Mouse (Mus musculus): ENCODE measurements around the gene Gm13762. TPM values are rescaled to one million over a fixed set of nuclear protein-coding genes. Genes with fewer than 3 reads are reported as not detected.
"Not testable (repeated sequence)": the region's sequence is repeated elsewhere in the genome, so short reads cannot be mapped to it uniquely, and the experiment has no call there.

The Gm13762 gene
- polyA plus RNA-seq (2014; fragmentation: Nextera tagmentation; extraction: Ambion mirVana): not detected in 2 replicates

DNA sequence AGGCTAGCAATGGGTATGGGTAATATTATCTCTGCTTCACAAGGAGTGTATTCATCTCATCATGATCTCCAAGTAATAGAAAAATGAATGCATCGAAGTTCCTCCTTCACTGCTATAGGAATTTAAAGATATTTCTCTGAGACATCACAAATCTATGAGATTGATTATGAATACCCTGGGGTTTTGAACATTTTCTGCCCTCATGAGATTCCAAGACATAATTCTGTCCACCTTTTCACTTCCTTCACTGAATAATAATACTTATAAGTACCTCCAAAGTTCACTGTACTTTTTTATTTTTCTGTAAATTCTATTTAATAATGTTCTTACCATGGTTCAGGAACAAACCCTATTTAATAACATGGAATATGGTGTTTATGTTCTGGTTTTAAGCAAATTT, at the start of gene Gm13762:
Gene Gm13762 (minus strand): TSS at position 101 of the 400 bp plus-strand sequence.
- no peak within 1 kb of the TSS for H3K4me3 ChIP-seq (ENCODE audit: low read depth, low read length)
- no peaks in the 10 kb centered on the region for H3K9me3 ChIP-seq (ENCODE audit: control insufficient read depth, low read length)
- no peak for ATAC-seq (replicated peaks; ENCODE audit: low FRiP score, low TSS enrichment, low read depth)
- no peaks in the 10 kb centered on the region for H3K4me1 ChIP-seq (replicated peaks; ENCODE audit: control insufficient read depth, insufficient read depth, low read length)
- H3K27ac ChIP-seq (ENCODE audit: low read depth): no peak within 1 kb of the TSS
- no peaks in the 10 kb centered on the region for H3K27me3 ChIP-seq (replicated peaks; ENCODE audit: control insufficient read depth, insufficient read depth, low read length)
- no peak within 1 kb of the TSS for H3K4me2 ChIP-seq (ENCODE audit: low read length)
- no peak within 1 kb of the TSS for H3K9ac ChIP-seq (ENCODE audit: low read length)
- 79% methylated on average over 1 of the region's 1 CpGs for WGBS
- no peak for DNase-seq (ENCODE audit: low spot score)
- H3K36me3 ChIP-seq (ENCODE audit: control insufficient read depth, insufficient read depth, low read length): no peaks in the 10 kb centered on the region

DNA sequence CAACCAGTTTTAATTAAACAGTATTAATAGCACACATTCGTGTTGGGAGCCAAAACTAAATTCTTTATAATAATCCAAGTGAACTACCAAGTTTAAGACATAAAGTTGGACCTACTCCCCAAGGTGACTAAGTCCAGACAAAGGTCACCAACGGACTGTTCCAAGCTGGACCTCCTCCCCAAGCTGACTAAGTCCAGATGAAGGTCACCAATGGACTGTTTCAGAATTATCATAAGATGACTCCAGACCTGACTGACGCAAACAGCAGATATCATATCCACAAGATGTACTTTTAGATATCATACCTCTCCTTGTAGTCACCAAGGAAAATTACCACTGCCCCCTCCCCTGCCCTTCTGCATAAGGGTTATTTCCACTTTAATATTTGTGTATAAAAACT, 41.4 kb upstream of the Gm13762 start:
- not testable (repeated sequence) for H3K9ac ChIP-seq (ENCODE audit: low read length); H3K27ac ChIP-seq (ENCODE audit: low read depth); H3K4me3 ChIP-seq (ENCODE audit: low read depth, low read length); H3K36me3 ChIP-seq (ENCODE audit: control insufficient read depth, insufficient read depth, low read length); H3K4me2 ChIP-seq (ENCODE audit: low read length); DNase-seq (ENCODE audit: low spot score); ATAC-seq (replicated peaks; ENCODE audit: low FRiP score, low TSS enrichment, low read depth); H3K27me3 ChIP-seq (replicated peaks; ENCODE audit: control insufficient read depth, insufficient read depth, low read length); H3K9me3 ChIP-seq (ENCODE audit: control insufficient read depth, low read length); H3K4me1 ChIP-seq (replicated peaks; ENCODE audit: control insufficient read depth, insufficient read depth, low read length)
- 72% methylated on average over 3 of the region's 3 CpGs for WGBS

DNA sequence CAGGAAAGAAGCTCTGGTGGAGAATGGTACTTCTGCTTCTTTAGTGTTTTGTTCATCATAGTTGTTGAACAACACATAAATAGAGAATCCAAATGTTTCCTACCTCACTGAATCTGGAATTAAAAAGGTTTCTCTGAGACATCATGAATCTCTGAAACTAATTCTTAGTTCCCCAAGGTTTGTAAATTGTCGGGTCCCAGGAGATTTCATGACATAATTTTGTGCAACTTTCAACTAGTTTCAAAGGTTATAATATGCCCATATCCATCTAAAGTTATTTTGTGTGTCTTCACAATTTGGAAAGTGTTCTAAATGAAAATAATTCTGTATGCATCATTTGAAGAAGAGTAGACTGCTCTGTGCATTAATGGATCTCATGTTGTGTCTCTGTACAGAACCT, 38.2 kb upstream of the Gm13762 start, which contains the start of gene Olfr1216:
Gene Olfr1216 (minus strand): TSS at position 101 of the 400 bp plus-strand sequence.
- H3K27ac ChIP-seq (ENCODE audit: low read depth): no peak within 1 kb of the TSS
- no peaks in the 10 kb centered on the region for H3K9me3 ChIP-seq (ENCODE audit: control insufficient read depth, low read length)
- 83% methylated on average over 1 of the region's 1 CpGs for WGBS
- H3K9ac ChIP-seq (ENCODE audit: low read length): no peak within 1 kb of the TSS
- no peak within 1 kb of the TSS for H3K4me2 ChIP-seq (ENCODE audit: low read length)
- H3K4me1 ChIP-seq (replicated peaks; ENCODE audit: control insufficient read depth, insufficient read depth, low read length): no peaks in the 10 kb centered on the region
- ATAC-seq (replicated peaks; ENCODE audit: low FRiP score, low TSS enrichment, low read depth) (no peak), DNase-seq (ENCODE audit: low spot score) (no peak)
- H3K36me3 ChIP-seq (ENCODE audit: control insufficient read depth, insufficient read depth, low read length): no peaks in the 10 kb centered on the region
- no peaks in the 10 kb centered on the region for H3K27me3 ChIP-seq (replicated peaks; ENCODE audit: control insufficient read depth, insufficient read depth, low read length)
- no peak within 1 kb of the TSS for H3K4me3 ChIP-seq (ENCODE audit: low read depth, low read length)

DNA sequence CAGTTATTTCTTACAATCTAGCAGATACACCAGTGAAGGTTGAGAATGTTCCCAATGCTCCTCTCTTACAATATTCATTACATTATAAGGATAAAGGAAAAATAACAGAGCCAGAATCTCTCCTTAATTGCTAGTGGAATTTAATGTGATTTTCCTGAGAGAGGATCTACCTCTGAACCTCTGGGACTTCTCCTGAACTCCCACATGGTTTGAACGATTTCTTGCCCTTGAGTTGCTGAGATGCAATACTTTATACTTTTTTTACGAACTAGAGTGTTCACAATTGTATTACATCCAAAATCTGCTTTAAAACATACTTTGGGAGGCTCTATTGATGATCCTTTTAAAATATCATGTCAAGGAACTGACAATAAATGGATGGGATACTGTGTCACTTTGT, 26.8 kb upstream of the Gm13762 start, which contains the start of gene Olfr1215:
Gene Olfr1215 (minus strand): TSS at position 101 of the 400 bp plus-strand sequence.
- H3K27ac ChIP-seq (ENCODE audit: low read depth): no peak within 1 kb of the TSS
- no peak for ATAC-seq (replicated peaks; ENCODE audit: low FRiP score, low TSS enrichment, low read depth)
- H3K9me3 ChIP-seq (ENCODE audit: control insufficient read depth, low read length): no peaks in the 10 kb centered on the region
- no peak within 1 kb of the TSS for H3K4me3 ChIP-seq (ENCODE audit: low read depth, low read length)
- H3K36me3 ChIP-seq (ENCODE audit: control insufficient read depth, insufficient read depth, low read length): no peaks in the 10 kb centered on the region
- H3K4me2 ChIP-seq (ENCODE audit: low read length): no peak within 1 kb of the TSS
- WGBS: 78% methylated on average over 2 of the region's 2 CpGs
- H3K4me1 ChIP-seq (replicated peaks; ENCODE audit: control insufficient read depth, insufficient read depth, low read length): no peaks in the 10 kb centered on the region
- H3K9ac ChIP-seq (ENCODE audit: low read length): no peak within 1 kb of the TSS
- no peak for DNase-seq (ENCODE audit: low spot score)
- no peaks in the 10 kb centered on the region for H3K27me3 ChIP-seq (replicated peaks; ENCODE audit: control insufficient read depth, insufficient read depth, low read length)

DNA sequence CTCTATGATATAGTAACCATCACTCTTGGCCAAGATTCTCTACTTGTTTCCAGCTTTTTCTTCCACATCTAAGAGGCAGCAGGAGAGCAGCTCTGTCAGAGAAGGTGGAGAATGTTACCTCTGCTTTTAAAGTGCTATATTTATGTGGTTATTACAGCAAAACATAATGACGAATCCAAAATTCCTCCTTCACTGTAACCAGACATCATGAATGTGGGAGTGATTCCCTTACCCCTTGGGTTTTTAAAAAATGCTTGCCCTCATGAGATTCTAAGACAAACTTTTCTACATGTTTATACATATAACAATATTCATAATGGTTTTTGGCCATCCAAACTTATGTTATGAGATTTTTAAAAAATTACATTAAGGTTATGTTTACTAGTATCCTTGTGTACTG, 12.5 kb upstream of the Gm13762 start, which contains the start of gene Olfr1214:
Gene Olfr1214 (minus strand): TSS at position 101 of the 400 bp plus-strand sequence.
- H3K27ac ChIP-seq (ENCODE audit: low read depth): no peak within 1 kb of the TSS
- DNase-seq (ENCODE audit: low spot score) (no peak), ATAC-seq (replicated peaks; ENCODE audit: low FRiP score, low TSS enrichment, low read depth) (no peak)

DNA sequence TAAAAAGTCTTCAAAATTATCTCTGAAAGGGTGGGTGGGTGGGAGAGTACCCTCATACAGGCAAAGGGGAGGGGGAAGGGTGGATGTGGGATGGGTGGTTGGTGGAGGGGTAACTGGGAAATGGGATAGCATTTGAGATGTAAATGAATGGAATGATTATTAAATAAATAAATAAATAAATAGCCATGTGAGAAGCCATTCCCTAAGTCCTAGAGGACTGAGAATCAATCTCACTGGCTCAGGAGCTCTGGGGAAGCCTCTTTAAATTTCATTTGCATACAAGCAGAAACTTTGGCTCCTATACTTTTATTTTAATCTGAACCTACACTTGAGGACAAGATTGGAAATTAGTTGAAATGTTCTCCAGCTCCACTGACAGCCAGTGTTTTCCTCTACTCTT, 26.4 kb downstream of the Gm13762 start, which contains the start of gene Olfr1212:
Gene Olfr1212 (plus strand): TSS at position 301 of the 400 bp plus-strand sequence.
- Histone ChIP-seq H3K4me3 (ENCODE audit: low read depth, low read length) (no peak within 1 kb of the TSS), H3K9ac (ENCODE audit: low read length) (no peak within 1 kb of the TSS), H3K4me1 (replicated peaks; ENCODE audit: control insufficient read depth, insufficient read depth, low read length) (no peaks in the 10 kb centered on the region), H3K36me3 (ENCODE audit: control insufficient read depth, insufficient read depth, low read length) (no peaks in the 10 kb centered on the region), H3K9me3 (ENCODE audit: control insufficient read depth, low read length) (no peaks in the 10 kb centered on the region), H3K4me2 (ENCODE audit: low read length) (no peak within 1 kb of the TSS), H3K27ac (ENCODE audit: low read depth) (no peak within 1 kb of the TSS), H3K27me3 (replicated peaks; ENCODE audit: control insufficient read depth, insufficient read depth, low read length) (no peaks in the 10 kb centered on the region)
- no peak for DNase-seq (ENCODE audit: low spot score)
- ATAC-seq (replicated peaks; ENCODE audit: low FRiP score, low TSS enrichment, low read depth): no peak

More for the DNA sequence above, 12.5 kb upstream of the Gm13762 start, which contains the start of gene Olfr1214:
- Histone ChIP-seq H3K9me3 (ENCODE audit: control insufficient read depth, low read length) (no peaks in the 10 kb centered on the region), H3K4me2 (ENCODE audit: low read length) (no peak within 1 kb of the TSS), H3K9ac (ENCODE audit: low read length) (no peak within 1 kb of the TSS), H3K4me3 (ENCODE audit: low read depth, low read length) (no peak within 1 kb of the TSS), H3K27me3 (replicated peaks; ENCODE audit: control insufficient read depth, insufficient read depth, low read length) (no peaks in the 10 kb centered on the region), H3K4me1 (replicated peaks; ENCODE audit: control insufficient read depth, insufficient read depth, low read length) (no peaks in the 10 kb centered on the region), H3K36me3 (ENCODE audit: control insufficient read depth, insufficient read depth, low read length) (no peaks in the 10 kb centered on the region)
- 84% methylated on average over 1 of the region's 1 CpGs for whole genome bisulfite sequencing

DNA sequence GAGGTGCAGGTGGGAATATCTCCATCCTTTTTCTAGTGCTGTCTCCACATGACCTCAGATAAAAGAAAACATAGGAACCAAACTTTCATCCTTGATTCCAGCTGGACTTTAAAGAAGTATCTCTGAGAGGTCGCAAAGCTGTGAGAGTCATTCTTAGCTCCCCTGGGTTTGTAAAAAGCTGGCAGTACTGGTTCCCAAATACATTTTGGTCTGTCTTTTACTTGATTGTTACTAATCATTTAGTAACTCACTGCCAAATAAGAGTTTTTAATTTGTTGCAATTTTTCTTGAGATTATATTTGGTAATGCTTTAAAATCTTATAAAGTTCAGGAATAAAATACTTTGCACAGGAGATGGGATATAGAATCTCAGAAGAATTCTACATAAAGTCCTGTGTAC, 42.1 kb downstream of the Gm13762 start, which contains the start of gene Olfr1211:
Gene Olfr1211 (minus strand): TSS at position 101 of the 400 bp plus-strand sequence.
- Histone ChIP-seq H3K36me3 (ENCODE audit: control insufficient read depth, insufficient read depth, low read length) (no peaks in the 10 kb centered on the region), H3K4me1 (replicated peaks; ENCODE audit: control insufficient read depth, insufficient read depth, low read length) (no peaks in the 10 kb centered on the region), H3K27ac (ENCODE audit: low read depth) (no peak within 1 kb of the TSS), H3K4me3 (ENCODE audit: low read depth, low read length) (no peak within 1 kb of the TSS), H3K9ac (ENCODE audit: low read length) (no peak within 1 kb of the TSS), H3K4me2 (ENCODE audit: low read length) (no peak within 1 kb of the TSS), H3K27me3 (replicated peaks; ENCODE audit: control insufficient read depth, insufficient read depth, low read length) (no peaks in the 10 kb centered on the region), H3K9me3 (ENCODE audit: control insufficient read depth, low read length) (no peaks in the 10 kb centered on the region)
- ATAC-seq (replicated peaks; ENCODE audit: low FRiP score, low TSS enrichment, low read depth) (no peak), DNase-seq (ENCODE audit: low spot score) (no peak)
- WGBS: 90% methylated on average over 1 of the region's 1 CpGs

Other genes with a start within 250 kb of the Gm13762 start
- not detected in 2 replicates for gene Olfr1197, start 247.9 kb downstream of the Gm13762 start, polyA plus RNA-seq (2014; fragmentation: Nextera tagmentation; extraction: Ambion mirVana)
- not detected in 2 replicates for gene Olfr1198, start 228.9 kb downstream of the Gm13762 start, polyA plus RNA-seq (2014; fragmentation: Nextera tagmentation; extraction: Ambion mirVana)
- gene Olfr1199, start 219.8 kb downstream of the Gm13762 start, polyA plus RNA-seq (2014; fragmentation: Nextera tagmentation; extraction: Ambion mirVana): not detected in 2 replicates
- gene Olfr1200, start 209.8 kb downstream of the Gm13762 start, polyA plus RNA-seq (2014; fragmentation: Nextera tagmentation; extraction: Ambion mirVana): not detected in 2 replicates
- gene Olfr1201, start 187.2 kb downstream of the Gm13762 start, polyA plus RNA-seq (2014; fragmentation: Nextera tagmentation; extraction: Ambion mirVana): not detected in 2 replicates
- not detected in 2 replicates for gene Olfr1202, start 165.8 kb downstream of the Gm13762 start, polyA plus RNA-seq (2014; fragmentation: Nextera tagmentation; extraction: Ambion mirVana)
- not detected in 2 replicates for gene Olfr1205, start 150.5 kb downstream of the Gm13762 start, polyA plus RNA-seq (2014; fragmentation: Nextera tagmentation; extraction: Ambion mirVana)
- gene Olfr1204, start 131.0 kb downstream of the Gm13762 start, polyA plus RNA-seq (2014; fragmentation: Nextera tagmentation; extraction: Ambion mirVana): not detected in 2 replicates
- not detected in 2 replicates for gene Olfr1206, start 117.0 kb downstream of the Gm13762 start, polyA plus RNA-seq (2014; fragmentation: Nextera tagmentation; extraction: Ambion mirVana)
- gene Olfr1208, start 78.0 kb downstream of the Gm13762 start, polyA plus RNA-seq (2014; fragmentation: Nextera tagmentation; extraction: Ambion mirVana): not detected in 2 replicates
- gene Olfr1209, start 65.1 kb downstream of the Gm13762 start, polyA plus RNA-seq (2014; fragmentation: Nextera tagmentation; extraction: Ambion mirVana): not detected in 2 replicates
- not detected in 2 replicates for gene Olfr1211, start 42.2 kb downstream of the Gm13762 start, polyA plus RNA-seq (2014; fragmentation: Nextera tagmentation; extraction: Ambion mirVana)
- not detected in 2 replicates for gene Olfr1212, start 26.3 kb downstream of the Gm13762 start, polyA plus RNA-seq (2014; fragmentation: Nextera tagmentation; extraction: Ambion mirVana)
- gene Olfr1214, start 12.4 kb upstream of the Gm13762 start, polyA plus RNA-seq (2014; fragmentation: Nextera tagmentation; extraction: Ambion mirVana): not detected in 2 replicates
- gene Olfr1215, start 26.7 kb upstream of the Gm13762 start, polyA plus RNA-seq (2014; fragmentation: Nextera tagmentation; extraction: Ambion mirVana): not detected in 2 replicates
- gene Olfr1216, start 38.1 kb upstream of the Gm13762 start, polyA plus RNA-seq (2014; fragmentation: Nextera tagmentation; extraction: Ambion mirVana): not detected in 2 replicates
- not detected in 2 replicates for gene Olfr1217, start 51.8 kb upstream of the Gm13762 start, polyA plus RNA-seq (2014; fragmentation: Nextera tagmentation; extraction: Ambion mirVana)
- gene Olfr1218, start 80.9 kb upstream of the Gm13762 start, polyA plus RNA-seq (2014; fragmentation: Nextera tagmentation; extraction: Ambion mirVana): not detected in 2 replicates
- gene Olfr1219, start 103.2 kb upstream of the Gm13762 start, polyA plus RNA-seq (2014; fragmentation: Nextera tagmentation; extraction: Ambion mirVana): not detected in 2 replicates
- not detected in 2 replicates for gene Olfr1220, start 126.6 kb upstream of the Gm13762 start, polyA plus RNA-seq (2014; fragmentation: Nextera tagmentation; extraction: Ambion mirVana)
- not detected in 2 replicates for gene Olfr1221, start 137.0 kb upstream of the Gm13762 start, polyA plus RNA-seq (2014; fragmentation: Nextera tagmentation; extraction: Ambion mirVana)
- not detected in 2 replicates for gene Olfr1222, start 152.8 kb upstream of the Gm13762 start, polyA plus RNA-seq (2014; fragmentation: Nextera tagmentation; extraction: Ambion mirVana)
- gene Olfr1223, start 171.3 kb upstream of the Gm13762 start, polyA plus RNA-seq (2014; fragmentation: Nextera tagmentation; extraction: Ambion mirVana): not detected in 2 replicates
- gene Olfr1224-ps1, start 183.8 kb upstream of the Gm13762 start, polyA plus RNA-seq (2014; fragmentation: Nextera tagmentation; extraction: Ambion mirVana): not detected in 2 replicates
- not detected in 2 replicates for gene Olfr1225, start 194.4 kb upstream of the Gm13762 start, polyA plus RNA-seq (2014; fragmentation: Nextera tagmentation; extraction: Ambion mirVana)
- not detected in 2 replicates for gene Olfr1226, start 219.8 kb upstream of the Gm13762 start, polyA plus RNA-seq (2014; fragmentation: Nextera tagmentation; extraction: Ambion mirVana)

Data from intestine, embryonic 14.5 days (tissue).